Mouse (Mus musculus): Measurements from ENCODE around the gene Ankrd53.

DNA sequence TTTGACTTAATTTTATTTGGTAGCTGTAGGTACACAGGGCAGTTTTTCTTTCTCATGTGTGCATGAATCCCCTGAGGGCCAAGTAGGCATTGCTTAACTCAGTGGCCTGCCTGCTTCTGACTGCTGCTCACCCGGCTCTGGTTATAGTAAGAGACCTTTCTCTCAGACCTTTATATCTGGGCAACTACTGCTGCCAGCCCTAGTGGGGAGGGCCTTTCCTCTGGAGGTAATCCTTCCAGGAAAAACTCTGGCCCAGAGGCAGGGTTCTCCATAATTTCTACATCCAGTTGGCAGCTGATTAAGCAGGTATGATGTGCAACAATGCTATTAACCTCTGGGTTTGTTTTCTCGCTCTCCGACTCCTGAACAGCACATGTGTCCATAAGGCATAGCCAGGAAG, 40.4 kb downstream of the Ankrd53 start:
- TF ChIP-seq CTCF (conservative IDR thresholded peaks at IDR 0.05; ENCODE audit: insufficient read depth, insufficient read length, low read depth, low read length) (no peak), POLR2A (IDR thresholded peaks at IDR 0.05; ENCODE audit: low read depth, low read length) (no peak)
